Mouse (Mus musculus) liver, embryonic 12.5 days (tissue): Measurements from ENCODE around the gene Camkmt. TPM values are rescaled to one million over a fixed set of nuclear protein-coding genes. Genes with fewer than 3 reads are reported as not detected.

ENCODE experiments used
- ATAC-seq: fragments of 200-750 bp; cut with Nextera tagmentation; 2 replicates; pipeline ENCODE4 v1.8.0; 2017; ENCODE audit warnings: moderate number of reproducible peaks, mild to moderate bottlenecking, moderate library complexity
- H3K27ac ChIP-seq: fragments of 300-500 bp; sonication (generic); 2 replicates; pipeline ENCODE4 v1.5.1; 2016; ENCODE audit warnings: mild to moderate bottlenecking
- H3K27me3 ChIP-seq: fragments of 300-500 bp; sonication (generic); replicated peaks from 2 replicates; pipeline ENCODE4 v1.6.1; 2016; ENCODE audit warnings: mild to moderate bottlenecking, moderate library complexity
- H3K36me3 ChIP-seq: fragments of 300-500 bp; sonication (generic); 2 replicates; pipeline ENCODE4 v1.6.1; 2016; ENCODE audit warnings: mild to moderate bottlenecking, moderate library complexity
- H3K4me1 ChIP-seq: fragments of 300-500 bp; sonication (generic); 2 replicates; pipeline ENCODE4 v1.6.1; 2016
- H3K4me2 ChIP-seq: fragments of 300-500 bp; sonication (generic); 2 replicates; pipeline ENCODE4 v1.6.1; 2016; ENCODE audit warnings: mild to moderate bottlenecking, moderate library complexity
- H3K4me3 ChIP-seq: fragments of 300-500 bp; sonication (generic); 2 replicates; pipeline ENCODE4 v1.5.1; 2016; ENCODE audit warnings: mild to moderate bottlenecking, moderate library complexity
- H3K9ac ChIP-seq: fragments of 300-500 bp; sonication (generic); 2 replicates; pipeline ENCODE4 v1.6.1; 2016; ENCODE audit warnings: mild to moderate bottlenecking, moderate library complexity
- H3K9me3 ChIP-seq: fragments of 300-500 bp; sonication (generic); replicated peaks from 2 replicates; pipeline ENCODE4 v1.6.1; 2016; ENCODE audit warnings: mild to moderate bottlenecking, moderate library complexity
- WGBS: fragments of 180-500 bp; shearing (Covaris S2); methylation state at CpG from one replicate; pipeline ENCODE4 v1.1.7; 2016; ENCODE audit not compliant: insufficient replicate concordance; 5-methylcytosine and 5-hydroxymethylcytosine counted together
- polyA plus RNA-seq: library from polyadenylated mRNA; unstranded; fragments of >200 nt; fragmentation: Nextera tagmentation; extraction: Ambion mirVana; gene quantifications from 2 replicates; pipeline ENCODE4 v1.2.1, GENCODE M21; 2016

Gene Camkmt
- polyA plus RNA-seq = 4.4 and 5.2 TPM in 2 replicates

GRCm38 (mm10) chr17:85090120-85091099 is at the start of gene Camkmt, which contains the start of gene Prepl:
TSS of gene Camkmt (plus strand) at chr17:85090552.
TSS of gene Prepl (minus strand) at chr17:85090241.
- peaks cover 24% of the 10 kb centered on the region for H3K4me1 ChIP-seq
- peak within 1 kb of the TSS; percentile 94 for H3K4me2 ChIP-seq
- no peaks in the 10 kb centered on the region for H3K36me3 ChIP-seq
- under 1% methylated on average over 63 of the region's 63 CpGs for WGBS
- H3K27me3 ChIP-seq = no peaks in the 10 kb centered on the region
- H3K9me3 ChIP-seq = no peaks in the 10 kb centered on the region
- peak within 1 kb of the TSS; percentile 78 for H3K9ac ChIP-seq
- H3K4me3 ChIP-seq = peak within 1 kb of the TSS; percentile 88
- ATAC-seq = peak; percentile 98
- H3K27ac ChIP-seq = peak within 1 kb of the TSS; percentile 78

- ATAC-seq = no peak
- WGBS = 67% methylated on average over 7 of the region's 7 CpGs
- no peaks in the 10 kb centered on the region for H3K9me3 ChIP-seq
- H3K4me3 ChIP-seq = no peak overlapping the region
- H3K36me3 ChIP-seq = no peaks in the 10 kb centered on the region
- no peaks in the 10 kb centered on the region for H3K27me3 ChIP-seq
- no peak overlapping the region for H3K9ac ChIP-seq
- 0 out of 2 replicates have a peak, but pooled peaks cover 3% of the 10 kb centered on the region for H3K4me1 ChIP-seq
- no peak overlapping the region for H3K4me2 ChIP-seq
- peak overlapping the region; percentile 49 for H3K27ac ChIP-seq
Measured at GRCm38 (mm10) chr17:85040913-85041312, 49.4 kb upstream of the Camkmt start.

GRCm38 (mm10) chr17:85042419-85042818 is 47.9 kb upstream of the Camkmt start:
- no peak overlapping the region for H3K4me3 ChIP-seq
- H3K4me1 ChIP-seq = 0 out of 2 replicates have a peak, but pooled peaks cover 3% of the 10 kb centered on the region
- H3K9ac ChIP-seq = no peak overlapping the region
- no peak overlapping the region for H3K27ac ChIP-seq
- no peaks in the 10 kb centered on the region for H3K27me3 ChIP-seq
- no peaks in the 10 kb centered on the region for H3K36me3 ChIP-seq
- 59% methylated on average over 6 of the region's 6 CpGs for WGBS
- no peaks in the 10 kb centered on the region for H3K9me3 ChIP-seq
- no peak for ATAC-seq
- H3K4me2 ChIP-seq = no peak overlapping the region

- Histone ChIP-seq H3K9ac (no peak overlapping the region), H3K4me1 (0 out of 2 replicates have a peak, but pooled peaks cover 3% of the 10 kb centered on the region), H3K4me3 (no peak overlapping the region), H3K27me3 (no peaks in the 10 kb centered on the region), H3K9me3 (no peaks in the 10 kb centered on the region), H3K4me2 (no peak overlapping the region), H3K27ac (no peak overlapping the region), H3K36me3 (no peaks in the 10 kb centered on the region)
- ATAC-seq = no peak
- WGBS = 57% methylated on average over 6 of the region's 6 CpGs
Measured at GRCm38 (mm10) chr17:85043404-85043816, 46.9 kb upstream of the Camkmt start.

- 77% methylated on average over 5 of the region's 5 CpGs for WGBS
- Histone ChIP-seq H3K27me3 (no peaks in the 10 kb centered on the region), H3K36me3 (no peaks in the 10 kb centered on the region), H3K4me3 (no peak overlapping the region), H3K4me2 (no peak overlapping the region), H3K4me1 (0 out of 2 replicates have a peak, but pooled peaks cover 3% of the 10 kb centered on the region), H3K9ac (no peak overlapping the region), H3K9me3 (no peaks in the 10 kb centered on the region), H3K27ac (no peak overlapping the region)
- ATAC-seq = no peak
Measured at GRCm38 (mm10) chr17:85044466-85044865, 45.9 kb upstream of the Camkmt start.

DNA sequence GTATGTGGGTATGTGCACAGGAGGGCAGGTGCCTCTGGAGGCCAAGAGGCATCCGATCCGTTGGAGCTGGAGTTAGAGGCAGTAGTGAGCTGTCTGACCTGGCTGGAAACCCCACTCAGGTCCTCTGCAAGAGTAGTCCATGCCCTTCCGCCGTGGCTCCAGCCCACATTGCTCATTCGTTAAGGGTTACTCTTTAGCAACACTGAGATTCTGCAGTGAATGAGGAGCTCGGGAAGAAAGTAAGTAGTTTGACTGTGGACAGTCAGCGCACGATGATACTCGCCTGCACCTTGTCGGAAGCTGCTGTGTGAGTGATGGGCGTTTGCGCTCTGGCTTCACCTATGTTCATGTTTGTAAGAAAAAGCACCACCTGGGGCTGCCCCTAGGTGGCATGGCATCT is 45.2 kb upstream of the Camkmt start:
- 68% methylated on average over 12 of the region's 12 CpGs for WGBS

DNA sequence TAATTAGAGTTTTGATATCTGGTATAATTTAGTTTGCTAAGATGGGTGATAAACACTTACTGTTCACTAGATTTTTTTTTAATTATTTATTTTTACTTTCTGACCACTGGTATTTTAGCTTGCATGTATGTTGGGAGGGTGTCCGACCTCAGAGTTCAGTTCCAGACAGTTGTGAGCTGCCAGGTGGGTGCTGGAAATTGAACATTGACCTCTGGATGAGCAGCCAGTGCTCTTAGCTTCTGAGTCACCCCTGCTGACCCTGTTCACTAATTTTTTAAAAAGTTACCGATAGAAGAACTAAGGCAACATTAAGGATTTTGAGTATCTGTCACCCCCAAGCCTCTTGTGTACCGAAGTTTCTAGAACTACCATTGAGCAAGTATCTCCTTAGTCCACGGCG is 42.0 kb upstream of the Camkmt start:
- Histone ChIP-seq H3K27me3 (no peaks in the 10 kb centered on the region), H3K4me2 (no peak overlapping the region), H3K4me3 (no peak overlapping the region), H3K9me3 (no peaks in the 10 kb centered on the region), H3K4me1 (peaks cover 5% of the 10 kb centered on the region; the same call in 1 of the 2 replicates), H3K36me3 (no peaks in the 10 kb centered on the region), H3K9ac (no peak overlapping the region), H3K27ac (no peak overlapping the region)
- 72% methylated on average over 5 of the region's 5 CpGs for WGBS
- no peak for ATAC-seq

More for the DNA sequence above, 45.2 kb upstream of the Camkmt start:
- Histone ChIP-seq H3K9me3 (no peaks in the 10 kb centered on the region), H3K27ac (no peak overlapping the region), H3K4me3 (no peak overlapping the region), H3K27me3 (no peaks in the 10 kb centered on the region), H3K9ac (no peak overlapping the region), H3K4me2 (no peak overlapping the region), H3K36me3 (no peaks in the 10 kb centered on the region), H3K4me1 (0 out of 2 replicates have a peak, but pooled peaks cover 3% of the 10 kb centered on the region)
- no peak for ATAC-seq

GRCm38 (mm10) chr17:85058276-85058675 is 32.1 kb upstream of the Camkmt start:
- Histone ChIP-seq H3K4me3 (no peak overlapping the region), H3K27me3 (no peaks in the 10 kb centered on the region), H3K36me3 (0 out of 2 replicates have a peak, but pooled peaks cover 6% of the 10 kb centered on the region), H3K9me3 (no peaks in the 10 kb centered on the region), H3K4me1 (no peaks in the 10 kb centered on the region), H3K27ac (no peak overlapping the region), H3K9ac (no peak overlapping the region), H3K4me2 (no peak overlapping the region)
- no peak for ATAC-seq
- 74% methylated on average over 7 of the region's 7 CpGs for WGBS

DNA sequence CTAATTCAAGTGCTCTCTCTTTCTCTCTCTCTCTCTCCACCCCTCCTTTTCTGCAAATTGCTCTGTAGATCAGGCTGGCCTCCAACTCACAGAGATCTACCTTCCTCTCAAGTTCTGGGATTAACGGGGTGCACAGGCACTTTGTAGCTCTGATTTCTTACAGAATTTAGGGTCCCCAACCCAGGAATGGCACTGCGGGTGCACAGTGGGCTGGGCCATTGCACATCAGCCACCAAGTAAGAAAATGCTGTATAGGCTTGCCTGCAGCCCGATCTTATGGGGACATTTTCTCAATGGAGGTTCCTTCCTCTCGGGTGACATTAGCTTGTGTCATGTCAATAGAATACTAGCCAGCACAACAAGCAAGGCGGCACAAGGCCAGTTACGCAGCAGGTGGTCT is 31.2 kb upstream of the Camkmt start:
- Histone ChIP-seq H3K9ac (no peak overlapping the region), H3K4me1 (no peaks in the 10 kb centered on the region), H3K27me3 (no peaks in the 10 kb centered on the region), H3K4me3 (no peak overlapping the region), H3K4me2 (no peak overlapping the region), H3K9me3 (no peaks in the 10 kb centered on the region), H3K36me3 (peaks cover 11% of the 10 kb centered on the region), H3K27ac (no peak overlapping the region)
- WGBS = 78% methylated on average over 6 of the region's 6 CpGs
- ATAC-seq = no peak

GRCm38 (mm10) chr17:85063560-85063959 is 26.8 kb upstream of the Camkmt start:
- WGBS = 43% methylated on average over 7 of the region's 7 CpGs

DNA sequence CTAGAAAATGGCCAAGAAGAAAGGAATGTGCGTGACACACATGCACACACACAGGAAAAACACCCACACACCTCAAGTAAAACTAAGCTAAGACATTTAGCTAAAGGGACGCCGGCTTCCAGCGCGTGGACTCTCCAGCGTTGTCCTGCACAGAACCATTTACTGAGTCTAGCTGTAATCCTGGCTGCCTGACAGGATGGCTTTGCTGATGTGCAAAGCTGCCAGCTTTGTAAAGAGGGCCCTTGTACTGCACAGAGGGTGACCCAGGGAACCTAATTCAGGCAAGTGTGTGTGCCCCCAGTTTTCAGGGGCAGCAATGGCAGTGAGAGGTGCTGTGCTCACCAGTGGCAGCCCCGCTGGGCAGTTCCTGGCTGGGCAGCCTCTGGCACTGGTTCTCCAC is 23.0 kb upstream of the Camkmt start:
- no peaks in the 10 kb centered on the region for H3K9me3 ChIP-seq
- H3K4me2 ChIP-seq = no peak overlapping the region
- H3K4me3 ChIP-seq = no peak overlapping the region
- H3K4me1 ChIP-seq = no peaks in the 10 kb centered on the region
- no peak for ATAC-seq
- no peak overlapping the region for H3K9ac ChIP-seq
- 85% methylated on average over 7 of the region's 7 CpGs for WGBS
- H3K27me3 ChIP-seq = no peaks in the 10 kb centered on the region
- H3K27ac ChIP-seq = no peak overlapping the region
- peaks cover 71% of the 10 kb centered on the region for H3K36me3 ChIP-seq

More at GRCm38 (mm10) chr17:85063560-85063959, 26.8 kb upstream of the Camkmt start:
- Histone ChIP-seq H3K36me3 (peaks cover 43% of the 10 kb centered on the region), H3K4me1 (no peaks in the 10 kb centered on the region), H3K4me3 (no peak overlapping the region), H3K27ac (no peak overlapping the region), H3K9ac (no peak overlapping the region), H3K4me2 (no peak overlapping the region), H3K9me3 (no peaks in the 10 kb centered on the region), H3K27me3 (no peaks in the 10 kb centered on the region)
- no peak for ATAC-seq

GRCm38 (mm10) chr17:85070658-85071057 is 19.7 kb upstream of the Camkmt start:
- H3K27me3 ChIP-seq = no peaks in the 10 kb centered on the region

More at GRCm38 (mm10) chr17:85070658-85071057, 19.7 kb upstream of the Camkmt start:
- Histone ChIP-seq H3K4me1 (no peaks in the 10 kb centered on the region), H3K4me2 (no peak overlapping the region), H3K36me3 (peaks cover 56% of the 10 kb centered on the region), H3K4me3 (no peak overlapping the region), H3K9me3 (no peaks in the 10 kb centered on the region), H3K27ac (no peak overlapping the region), H3K9ac (no peak overlapping the region)
- no peak for ATAC-seq
- WGBS = 76% methylated on average over 6 of the region's 6 CpGs
